Mouse (Mus musculus): Measurements from ENCODE around the gene Cab39l. TPM values are rescaled to one million over a fixed set of nuclear protein-coding genes. Genes with fewer than 3 reads are reported as not detected.

Gene Cab39l
- polyA plus RNA-seq, 1 experiment from 2014 or later = 31.1 TPM

GRCm38 (mm10) chr14:59555928-59556531, 115.3 kb downstream of the Cab39l start:
- Histone ChIP-seq H3K4me2 (0 out of 2 replicates have a peak overlapping the region, but pooled peaks have one; percentile 20), H3K9ac (ENCODE audit: low read depth, low read length) (no peak overlapping the region), H3K27ac (ENCODE audit: low read depth, low read length) (no peak overlapping the region), H3K4me3 (ENCODE audit: low read depth, low read length) (no peak overlapping the region), H3K4me1 (ENCODE audit: control insufficient read depth, insufficient read depth, low read length) (peaks cover 4% of the 10 kb centered on the region), H3K36me3 (ENCODE audit: control insufficient read depth, insufficient read depth, low read length) (no peaks in the 10 kb centered on the region), H3K27me3 (ENCODE audit: control insufficient read depth, insufficient read depth, low read length) (no peaks in the 10 kb centered on the region), H3K9me3 (replicated peaks; ENCODE audit: control insufficient read depth, low read length) (no peaks in the 10 kb centered on the region)
- ATAC-seq (replicated peaks; ENCODE audit: insufficient number of reproducible peaks, low FRiP score, low TSS enrichment) = no peak
- 49% methylated on average over 13 of the region's 13 CpGs for WGBS (ENCODE audit: insufficient replicate concordance)

DNA sequence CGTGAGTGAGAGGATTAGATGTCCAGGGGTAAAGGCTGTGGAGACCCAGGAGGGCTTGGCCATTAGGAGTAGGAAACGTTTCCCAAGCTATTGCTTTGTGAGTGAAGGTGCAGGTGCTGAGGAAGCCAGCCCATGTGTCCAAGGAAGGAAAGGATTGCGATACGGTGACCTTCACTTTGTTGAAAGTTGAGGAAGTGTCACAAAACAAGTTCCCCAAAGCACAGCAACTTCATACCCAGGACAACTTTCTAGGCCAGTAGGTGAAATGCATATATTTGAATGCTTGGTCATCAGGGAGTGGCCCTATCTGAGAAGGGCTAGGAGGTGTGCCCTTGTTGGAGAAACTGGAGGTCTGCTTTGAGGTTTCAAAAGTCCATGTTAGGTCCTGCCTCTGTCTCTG, 116.3 kb downstream of the Cab39l start:
- Histone ChIP-seq H3K4me3 (ENCODE audit: low read depth, low read length) (no peak overlapping the region), H3K27ac (ENCODE audit: low read depth, low read length) (no peak overlapping the region), H3K4me2 (no peak overlapping the region), H3K36me3 (ENCODE audit: control insufficient read depth, insufficient read depth, low read length) (no peaks in the 10 kb centered on the region), H3K9ac (ENCODE audit: low read depth, low read length) (no peak overlapping the region), H3K27me3 (ENCODE audit: control insufficient read depth, insufficient read depth, low read length) (no peaks in the 10 kb centered on the region), H3K9me3 (replicated peaks; ENCODE audit: control insufficient read depth, low read length) (no peaks in the 10 kb centered on the region), H3K4me1 (ENCODE audit: control insufficient read depth, insufficient read depth, low read length) (no peaks in the 10 kb centered on the region)
- WGBS (ENCODE audit: insufficient replicate concordance) = 76% methylated on average over 4 of the region's 4 CpGs
- ATAC-seq (replicated peaks; ENCODE audit: insufficient number of reproducible peaks, low FRiP score, low TSS enrichment) = no peak

DNA sequence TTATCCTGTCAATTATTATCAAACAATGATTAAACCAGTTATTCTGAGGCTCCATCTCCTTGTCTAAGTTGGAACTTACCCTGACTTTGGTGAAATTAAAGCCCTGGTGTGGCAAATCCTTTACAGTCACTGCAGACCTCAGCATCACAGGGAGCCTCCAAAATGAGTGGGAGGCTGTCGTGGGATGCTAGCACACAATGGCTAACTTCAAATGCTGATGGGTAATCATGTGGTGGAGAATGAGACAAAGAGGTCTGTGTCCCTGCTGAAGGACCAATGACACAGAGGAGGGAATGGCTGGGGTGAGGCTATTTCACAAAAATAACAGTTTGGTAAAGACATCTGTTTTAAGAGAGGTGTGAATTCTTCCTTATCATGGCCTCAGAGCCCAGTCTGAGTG, 117.1 kb downstream of the Cab39l start:
- no peaks in the 10 kb centered on the region for H3K27me3 ChIP-seq (ENCODE audit: control insufficient read depth, insufficient read depth, low read length)
- ATAC-seq (replicated peaks; ENCODE audit: insufficient number of reproducible peaks, low FRiP score, low TSS enrichment) = no peak
- no peak overlapping the region for H3K4me2 ChIP-seq
- H3K9me3 ChIP-seq (replicated peaks; ENCODE audit: control insufficient read depth, low read length) = no peaks in the 10 kb centered on the region
- no peak overlapping the region for H3K27ac ChIP-seq (ENCODE audit: low read depth, low read length)
- 61% methylated on average over 1 of the region's 1 CpGs for WGBS (ENCODE audit: insufficient replicate concordance)
- H3K4me1 ChIP-seq (ENCODE audit: control insufficient read depth, insufficient read depth, low read length) = no peaks in the 10 kb centered on the region
- H3K36me3 ChIP-seq (ENCODE audit: control insufficient read depth, insufficient read depth, low read length) = no peaks in the 10 kb centered on the region
- no peak overlapping the region for H3K9ac ChIP-seq (ENCODE audit: low read depth, low read length)
- H3K4me3 ChIP-seq (ENCODE audit: low read depth, low read length) = no peak overlapping the region

GRCm38 (mm10) chr14:59566756-59567155, 126.0 kb downstream of the Cab39l start:
- ATAC-seq (replicated peaks; ENCODE audit: insufficient number of reproducible peaks, low FRiP score, low TSS enrichment) = no peak
- no peak overlapping the region for H3K4me3 ChIP-seq (ENCODE audit: low read depth, low read length)
- H3K4me1 ChIP-seq (ENCODE audit: control insufficient read depth, insufficient read depth, low read length) = no peaks in the 10 kb centered on the region
- peaks cover 6% of the 10 kb centered on the region for H3K36me3 ChIP-seq (ENCODE audit: control insufficient read depth, insufficient read depth, low read length)
- no peak overlapping the region for H3K27ac ChIP-seq (ENCODE audit: low read depth, low read length)
- H3K4me2 ChIP-seq = no peak overlapping the region
- H3K27me3 ChIP-seq (ENCODE audit: control insufficient read depth, insufficient read depth, low read length) = no peaks in the 10 kb centered on the region
- H3K9ac ChIP-seq (ENCODE audit: low read depth, low read length) = no peak overlapping the region
- H3K9me3 ChIP-seq (replicated peaks; ENCODE audit: control insufficient read depth, low read length) = no peaks in the 10 kb centered on the region
- 77% methylated on average over 6 of the region's 6 CpGs for WGBS (ENCODE audit: insufficient replicate concordance)

DNA sequence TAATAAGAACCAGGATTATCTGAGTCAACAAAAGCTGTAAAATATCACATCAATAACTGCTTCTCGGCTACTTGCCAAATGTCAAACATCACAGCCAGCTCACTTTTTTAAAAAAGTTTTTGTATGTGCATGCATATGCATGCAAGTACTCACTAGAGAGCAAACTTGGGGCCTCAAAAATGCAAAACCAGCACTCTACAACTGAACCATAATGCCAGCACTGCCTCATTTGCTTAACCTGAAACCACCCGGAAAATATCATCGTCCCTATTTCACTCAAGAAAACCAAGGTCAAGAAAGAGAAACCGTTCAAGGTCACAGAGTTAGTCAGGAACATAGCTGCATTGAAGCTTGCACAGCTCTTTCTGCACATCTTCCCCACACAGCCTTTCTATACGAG, 135.6 kb downstream of the Cab39l start:
- Histone ChIP-seq H3K4me2 (no peak overlapping the region), H3K9me3 (replicated peaks; ENCODE audit: control insufficient read depth, low read length) (no peaks in the 10 kb centered on the region), H3K27ac (ENCODE audit: low read depth, low read length) (no peak overlapping the region), H3K4me3 (ENCODE audit: low read depth, low read length) (no peak overlapping the region), H3K27me3 (ENCODE audit: control insufficient read depth, insufficient read depth, low read length) (no peaks in the 10 kb centered on the region), H3K4me1 (ENCODE audit: control insufficient read depth, insufficient read depth, low read length) (peaks cover 6% of the 10 kb centered on the region), H3K36me3 (ENCODE audit: control insufficient read depth, insufficient read depth, low read length) (peaks cover 7% of the 10 kb centered on the region; the same call in 1 of the 2 replicates), H3K9ac (ENCODE audit: low read depth, low read length) (no peak overlapping the region)
- no peak for ATAC-seq (replicated peaks; ENCODE audit: insufficient number of reproducible peaks, low FRiP score, low TSS enrichment)
- WGBS (ENCODE audit: insufficient replicate concordance) = 86% methylated on average over 5 of the region's 5 CpGs

DNA sequence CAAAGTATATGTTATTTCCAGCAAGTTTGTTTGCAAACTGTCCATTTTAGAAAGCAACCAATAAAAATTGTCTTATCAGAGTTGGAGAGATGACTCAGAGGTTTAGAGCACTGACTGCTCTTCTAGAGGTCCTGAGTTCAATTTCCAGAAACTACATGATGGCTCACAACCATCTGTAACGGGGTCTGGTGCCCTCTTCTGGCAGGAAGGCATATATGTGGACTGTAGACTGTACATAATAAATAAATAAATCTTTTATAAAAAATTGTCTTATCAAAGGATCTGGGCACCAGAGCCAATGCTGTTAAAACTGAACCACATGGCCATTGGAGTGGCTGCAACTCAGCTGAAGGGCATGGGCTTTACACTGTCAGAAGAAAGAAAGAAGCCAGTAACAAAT, 149.8 kb downstream of the Cab39l start:
- Histone ChIP-seq H3K27me3 (ENCODE audit: control insufficient read depth, insufficient read depth, low read length) (no peaks in the 10 kb centered on the region), H3K9me3 (replicated peaks; ENCODE audit: control insufficient read depth, low read length) (no peaks in the 10 kb centered on the region), H3K36me3 (ENCODE audit: control insufficient read depth, insufficient read depth, low read length) (peaks cover 4% of the 10 kb centered on the region; the same call in 1 of the 2 replicates), H3K4me3 (ENCODE audit: low read depth, low read length) (no peak overlapping the region), H3K27ac (ENCODE audit: low read depth, low read length) (no peak overlapping the region), H3K4me2 (no peak overlapping the region), H3K9ac (ENCODE audit: low read depth, low read length) (no peak overlapping the region), H3K4me1 (ENCODE audit: control insufficient read depth, insufficient read depth, low read length) (no peaks in the 10 kb centered on the region)
- 73% methylated on average over 1 of the region's 1 CpGs for WGBS (ENCODE audit: insufficient replicate concordance)
- no peak for ATAC-seq (replicated peaks; ENCODE audit: insufficient number of reproducible peaks, low FRiP score, low TSS enrichment)

DNA sequence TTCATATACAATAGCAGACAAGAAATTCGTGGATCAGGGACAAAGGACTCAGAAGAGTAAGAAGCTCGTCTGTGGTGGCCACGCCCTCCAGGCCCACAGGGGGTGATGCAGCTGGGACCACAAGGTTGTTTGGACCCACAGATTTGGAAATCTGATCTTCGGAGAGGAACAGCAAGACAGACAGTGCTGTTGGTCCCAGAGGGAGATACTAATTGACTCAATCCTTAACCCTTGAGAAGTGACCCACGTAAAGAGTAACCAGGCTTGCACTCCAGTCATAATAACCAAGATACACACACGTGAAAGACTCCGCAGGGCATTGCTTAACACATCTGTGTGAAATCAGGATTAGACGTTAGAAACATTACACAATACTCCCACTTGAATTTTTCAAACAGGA, 151.1 kb downstream of the Cab39l start:
- no peaks in the 10 kb centered on the region for H3K27me3 ChIP-seq (ENCODE audit: control insufficient read depth, insufficient read depth, low read length)
- H3K36me3 ChIP-seq (ENCODE audit: control insufficient read depth, insufficient read depth, low read length) = peaks cover 4% of the 10 kb centered on the region; the same call in 1 of the 2 replicates
- no peak overlapping the region for H3K4me2 ChIP-seq

DNA sequence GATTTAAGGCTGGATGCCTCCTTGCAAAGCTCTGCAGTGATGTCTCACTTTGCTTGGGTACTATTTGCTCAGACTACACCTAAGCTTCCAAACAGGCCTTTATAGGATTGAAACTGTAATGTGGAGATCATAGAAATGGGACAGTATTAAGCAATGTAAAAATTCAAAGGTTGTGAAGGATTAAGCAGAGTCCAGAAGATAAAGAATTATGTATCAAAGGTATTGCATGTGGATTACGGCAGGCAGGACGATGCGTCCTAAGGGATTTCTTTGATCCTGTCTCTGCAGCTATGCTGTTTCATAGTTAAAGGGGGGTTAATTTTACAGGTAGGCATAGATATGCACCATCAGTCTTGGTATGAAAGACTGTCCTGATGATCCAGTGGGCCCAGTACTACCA, 151.8 kb downstream of the Cab39l start:
- 90% methylated on average over 3 of the region's 3 CpGs for WGBS (ENCODE audit: insufficient replicate concordance)
- no peak overlapping the region for H3K27ac ChIP-seq (ENCODE audit: low read depth, low read length)
- no peak overlapping the region for H3K4me3 ChIP-seq (ENCODE audit: low read depth, low read length)
- H3K27me3 ChIP-seq (ENCODE audit: control insufficient read depth, insufficient read depth, low read length) = no peaks in the 10 kb centered on the region
- H3K36me3 ChIP-seq (ENCODE audit: control insufficient read depth, insufficient read depth, low read length) = peaks cover 4% of the 10 kb centered on the region; the same call in 1 of the 2 replicates
- H3K9me3 ChIP-seq (replicated peaks; ENCODE audit: control insufficient read depth, low read length) = no peaks in the 10 kb centered on the region
- no peak overlapping the region for H3K9ac ChIP-seq (ENCODE audit: low read depth, low read length)
- H3K4me1 ChIP-seq (ENCODE audit: control insufficient read depth, insufficient read depth, low read length) = peaks cover 7% of the 10 kb centered on the region
- ATAC-seq (replicated peaks; ENCODE audit: insufficient number of reproducible peaks, low FRiP score, low TSS enrichment) = no peak
- H3K4me2 ChIP-seq = no peak overlapping the region

More for the DNA sequence above, 151.1 kb downstream of the Cab39l start:
- no peaks in the 10 kb centered on the region for H3K9me3 ChIP-seq (replicated peaks; ENCODE audit: control insufficient read depth, low read length)
- no peak for ATAC-seq (replicated peaks; ENCODE audit: insufficient number of reproducible peaks, low FRiP score, low TSS enrichment)
- H3K4me3 ChIP-seq (ENCODE audit: low read depth, low read length) = no peak overlapping the region
- H3K27ac ChIP-seq (ENCODE audit: low read depth, low read length) = no peak overlapping the region
- no peak overlapping the region for H3K9ac ChIP-seq (ENCODE audit: low read depth, low read length)
- WGBS (ENCODE audit: insufficient replicate concordance) = 84% methylated on average over 8 of the region's 8 CpGs
- peaks cover 4% of the 10 kb centered on the region for H3K4me1 ChIP-seq (ENCODE audit: control insufficient read depth, insufficient read depth, low read length)

- H3K9me3 ChIP-seq (replicated peaks; ENCODE audit: control insufficient read depth, low read length) = no peaks in the 10 kb centered on the region
- WGBS (ENCODE audit: insufficient replicate concordance) = 88% methylated on average over 3 of the region's 3 CpGs
- H3K27ac ChIP-seq (ENCODE audit: low read depth, low read length) = no peak overlapping the region
- ATAC-seq (replicated peaks; ENCODE audit: insufficient number of reproducible peaks, low FRiP score, low TSS enrichment) = no peak
- no peak overlapping the region for H3K4me2 ChIP-seq
- peaks cover 7% of the 10 kb centered on the region for H3K4me1 ChIP-seq (ENCODE audit: control insufficient read depth, insufficient read depth, low read length)
- peaks cover 2% of the 10 kb centered on the region; the same call in 1 of the 2 replicates for H3K36me3 ChIP-seq (ENCODE audit: control insufficient read depth, insufficient read depth, low read length)
- H3K9ac ChIP-seq (ENCODE audit: low read depth, low read length) = no peak overlapping the region
- no peak overlapping the region for H3K4me3 ChIP-seq (ENCODE audit: low read depth, low read length)
- no peaks in the 10 kb centered on the region for H3K27me3 ChIP-seq (ENCODE audit: control insufficient read depth, insufficient read depth, low read length)
Measured at GRCm38 (mm10) chr14:59594988-59595387, 154.2 kb downstream of the Cab39l start.

Data from heart, embryonic 11.5 days (tissue).